23 mouse cellular contexts compared by ENCODE assay signal in the genomic region with DNA sequence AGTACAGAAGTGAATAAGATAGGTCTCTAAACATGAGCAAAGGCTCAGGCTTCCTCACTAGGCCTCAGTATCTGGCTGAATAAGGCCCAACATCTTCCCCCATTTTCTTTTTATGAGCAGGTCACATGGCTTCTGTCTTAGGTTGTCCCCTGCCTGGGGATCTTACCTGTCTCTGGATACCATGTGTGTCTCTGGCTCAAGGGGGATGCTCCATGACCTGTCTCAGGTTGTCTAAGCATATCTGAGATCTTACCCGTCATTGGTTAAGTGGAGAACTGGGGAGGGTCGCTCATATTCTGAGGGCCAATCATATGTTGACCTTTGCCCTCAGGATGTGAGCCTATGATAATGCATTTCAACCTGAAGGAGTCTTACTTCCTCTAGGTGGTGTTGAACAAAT. TPM values are rescaled to one million over a fixed set of nuclear protein-coding genes. Genes with fewer than 3 reads are reported as not detected.
DNase-seq lines count a peak whose midpoint lies in the region; ATAC-seq and TF ChIP-seq lines count a peak whose summit lies in the region.
"Had no signal": no experiment of that assay in that cellular context is flagged by ENCODE, and none has a peak within 500 bp of the region (broad histone marks: within the 10 kb centered on the region; RNA-seq: fewer than 3 reads in every experiment).

No protein-coding gene starts in this region.

- H3K4me3 ChIP-seq in heart, embryonic 12.5 days: no peak overlapping the region
- H3K4me3 ChIP-seq in liver, embryonic 11.5 days (ENCODE audit: low read depth, low read length): no peak overlapping the region
- no peak overlapping the region for H3K4me3 ChIP-seq in liver, embryonic 12.5 days
- 0 out of 2 replicates have a peak overlapping the region, but pooled peaks have one; percentile 3 for H3K4me3 ChIP-seq in E14TG2a.4 (replicated peaks; ENCODE audit: low read length)
- H3K4me3 ChIP-seq in embryonic facial prominence, embryonic 10.5 days: no peak overlapping the region
- H3K4me3 ChIP-seq: embryonic facial prominence, embryonic 12.5 days; forebrain, embryonic 12.5 days; forebrain, embryonic 15.5 days had no signal

- no peak overlapping the region for H3K9ac ChIP-seq in heart, embryonic 12.5 days
- no peak overlapping the region for H3K9ac ChIP-seq in liver, embryonic 11.5 days (ENCODE audit: low read depth, low read length)
- H3K9ac ChIP-seq in liver, embryonic 12.5 days: no peak overlapping the region
- H3K9ac ChIP-seq: embryonic facial prominence, embryonic 12.5 days; forebrain, embryonic 12.5 days; forebrain, embryonic 15.5 days; forebrain, postnatal 0 days had no signal

- H3K27me3 ChIP-seq in heart, embryonic 12.5 days (replicated peaks): no peaks in the 10 kb centered on the region
- H3K27me3 ChIP-seq in liver, embryonic 11.5 days (replicated peaks; ENCODE audit: control insufficient read depth, insufficient read depth, low read length): no peaks in the 10 kb centered on the region
- no peaks in the 10 kb centered on the region for H3K27me3 ChIP-seq in liver, embryonic 12.5 days (replicated peaks)
- no peaks in the 10 kb centered on the region for H3K27me3 ChIP-seq in E14TG2a.4 (ENCODE audit: insufficient read depth, low read length)
- H3K27me3 ChIP-seq in embryonic facial prominence, embryonic 10.5 days (replicated peaks; ENCODE audit: low read depth, poor library complexity, severe bottlenecking): no peaks in the 10 kb centered on the region
- H3K27me3 ChIP-seq: embryonic facial prominence, embryonic 12.5 days; forebrain, embryonic 12.5 days; forebrain, embryonic 15.5 days; Patski had no signal

- no peak for TF ChIP-seq CTCF in E14TG2a.4 (conservative IDR thresholded peaks at IDR 0.05; ENCODE audit: low read length)

- H3K4me1 ChIP-seq in heart, embryonic 12.5 days (replicated peaks): peaks cover 24% of the 10 kb centered on the region
- 0 out of 2 replicates have a peak, but pooled peaks cover 3% of the 10 kb centered on the region for H3K4me1 ChIP-seq in liver, embryonic 11.5 days (replicated peaks; ENCODE audit: control insufficient read depth, insufficient read depth, low read length)
- H3K4me1 ChIP-seq in liver, embryonic 12.5 days: peaks cover 20% of the 10 kb centered on the region
- H3K4me1 ChIP-seq in E14TG2a.4 (replicated peaks; ENCODE audit: low read depth, low read length): no peaks in the 10 kb centered on the region
- H3K4me1 ChIP-seq in embryonic facial prominence, embryonic 10.5 days: no peaks in the 10 kb centered on the region
- H3K4me1 ChIP-seq: embryonic facial prominence, embryonic 12.5 days; forebrain, embryonic 12.5 days; forebrain, embryonic 15.5 days had no signal

- no peak for ATAC-seq in heart, embryonic 12.5 days (ENCODE audit: insufficient number of reproducible peaks, low FRiP score)
- ATAC-seq in liver, embryonic 11.5 days (replicated peaks; ENCODE audit: low FRiP score): no peak
- no peak for ATAC-seq in liver, embryonic 12.5 days
- ATAC-seq: activated CD4-positive, CD25-positive, alpha-beta regulatory T cell, adult 4 months; forebrain, embryonic 15.5 days; forebrain, postnatal 0 days; Patski had no signal

- WGBS in heart, embryonic 12.5 days: 86% methylated on average over 2 of the region's 2 CpGs
- 91% methylated on average over 2 of the region's 2 CpGs for WGBS in liver, embryonic 11.5 days
- 84% methylated on average over 2 of the region's 2 CpGs for WGBS in liver, embryonic 12.5 days (ENCODE audit: insufficient replicate concordance)
- 91% methylated on average over 2 of the region's 2 CpGs for WGBS in embryonic facial prominence, embryonic 10.5 days

- no peak overlapping the region for H3K4me2 ChIP-seq in heart, embryonic 12.5 days
- H3K4me2 ChIP-seq in liver, embryonic 11.5 days: no peak overlapping the region
- H3K4me2 ChIP-seq in liver, embryonic 12.5 days: no peak overlapping the region
- H3K4me2 ChIP-seq: embryonic facial prominence, embryonic 12.5 days; forebrain, embryonic 12.5 days; forebrain, embryonic 15.5 days had no signal

- no peak overlapping the region for H3K27ac ChIP-seq in heart, embryonic 12.5 days (ENCODE audit: poor library complexity, severe bottlenecking)
- no peak overlapping the region for H3K27ac ChIP-seq in liver, embryonic 11.5 days (ENCODE audit: low read depth, low read length)
- H3K27ac ChIP-seq in liver, embryonic 12.5 days: no peak overlapping the region
- no peak overlapping the region for H3K27ac ChIP-seq in embryonic facial prominence, embryonic 10.5 days (replicated peaks)
- H3K27ac ChIP-seq: embryonic facial prominence, embryonic 12.5 days; forebrain, embryonic 12.5 days; forebrain, embryonic 15.5 days had no signal

- DNase-seq in heart, adult 11 months: peak; percentile 16
- peak; percentile 23 for DNase-seq in liver, embryonic 11.5 days (ENCODE audit: low spot score)
- peak; percentile 2 for DNase-seq in embryonic facial prominence, embryonic 10.5 days (ENCODE audit: low spot score)
- no peak for DNase-seq in embryo, embryonic 11 days
- DNase-seq in retina, postnatal 1 day: no peak
- DNase-seq: adrenal gland, adult 8-10 months; adrenal gland, postnatal 14 days; adrenal gland, postnatal 36 days; cerebellum, adult 11-12 months; cerebellum, adult 2 months; cerebellum, adult 9-10 months; cerebellum, postnatal 10 days; cerebellum, postnatal 25 days; forebrain, postnatal 0 days had no signal

- H3K36me3 ChIP-seq in heart, embryonic 12.5 days: peaks cover 13% of the 10 kb centered on the region
- peaks cover 22% of the 10 kb centered on the region; the same call in 1 of the 2 replicates for H3K36me3 ChIP-seq in liver, embryonic 11.5 days (ENCODE audit: control insufficient read depth, insufficient read depth, low read length)
- peaks cover 61% of the 10 kb centered on the region for H3K36me3 ChIP-seq in liver, embryonic 12.5 days
- H3K36me3 ChIP-seq in E14TG2a.4 (ENCODE audit: insufficient read depth, low read length): peaks cover 94% of the 10 kb centered on the region
- peaks cover 66% of the 10 kb centered on the region for H3K36me3 ChIP-seq in embryonic facial prominence, embryonic 10.5 days (replicated peaks)
- H3K36me3 ChIP-seq: forebrain, embryonic 15.5 days had no signal

- H3K9me3 ChIP-seq in heart, embryonic 12.5 days (replicated peaks): no peaks in the 10 kb centered on the region
- no peaks in the 10 kb centered on the region for H3K9me3 ChIP-seq in liver, embryonic 11.5 days (ENCODE audit: control insufficient read depth, low read length)
- H3K9me3 ChIP-seq in liver, embryonic 12.5 days (replicated peaks): peaks cover under 1% of the 10 kb centered on the region; the same call in 1 of the 2 replicates
- H3K9me3 ChIP-seq in E14TG2a.4 (ENCODE audit: low read length): peaks cover 100% of the 10 kb centered on the region
- H3K9me3 ChIP-seq in embryonic facial prominence, embryonic 10.5 days: no peaks in the 10 kb centered on the region
- H3K9me3 ChIP-seq: embryonic facial prominence, embryonic 12.5 days; forebrain, embryonic 12.5 days; forebrain, embryonic 15.5 days had no signal

RNA-seq across cellular contexts. Expression of a gene that starts 20.5 kb away (rescaled TPM):
- polyA plus RNA-seq in heart, embryonic 12.5 days (2016; fragmentation: Nextera tagmentation; extraction: Ambion mirVana): 0.59 and 0.62 TPM in 2 replicates
- polyA plus RNA-seq in liver, embryonic 11.5 days (2014; fragmentation: Nextera tagmentation; extraction: Ambion mirVana): 0.79 and 0.81 TPM in 2 replicates
- polyA plus RNA-seq in liver, embryonic 12.5 days (2016; fragmentation: Nextera tagmentation; extraction: Ambion mirVana): 0.43 and 0.45 TPM in 2 replicates
- 1.3 TPM in 2 replicates for polyA plus RNA-seq in embryonic facial prominence, embryonic 10.5 days (2016; fragmentation: Nextera tagmentation; extraction: Ambion mirVana)

RNA-seq across cellular contexts. Expression of a gene that starts 42.8 kb away (rescaled TPM):
- polyA plus RNA-seq in heart, embryonic 12.5 days (2016; fragmentation: Nextera tagmentation; extraction: Ambion mirVana): 0.77 and 1.0 TPM in 2 replicates
- polyA plus RNA-seq in liver, embryonic 11.5 days (2014; fragmentation: Nextera tagmentation; extraction: Ambion mirVana): 0.06 and 0.08 TPM in 2 replicates
- 0.11 and 0.13 TPM in 2 replicates for polyA plus RNA-seq in liver, embryonic 12.5 days (2016; fragmentation: Nextera tagmentation; extraction: Ambion mirVana)
- polyA plus RNA-seq in embryonic facial prominence, embryonic 10.5 days (2016; fragmentation: Nextera tagmentation; extraction: Ambion mirVana): 0.21 and 0.27 TPM in 2 replicates
- polyA plus RNA-seq: G1E had no signal

Comparison
In these comparisons a context has a peak if more than half of its experiments do, and no peak if none do; other contexts are left out.
1. DNase-seq: peak in heart, adult 11 months (single experiment), liver, embryonic 11.5 days (single experiment) and embryonic facial prominence, embryonic 10.5 days (single experiment); none in embryo, embryonic 11 days (single experiment) and retina, postnatal 1 day (single experiment).